Mouse (Mus musculus): ENCODE results near the gene Trpv4. TPM values are rescaled to one million over a fixed set of nuclear protein-coding genes. Genes with fewer than 3 reads are reported as not detected.

The Trpv4 gene
- polyA plus RNA-seq, 1 experiment from 2014 or later: 18.6 TPM

DNA sequence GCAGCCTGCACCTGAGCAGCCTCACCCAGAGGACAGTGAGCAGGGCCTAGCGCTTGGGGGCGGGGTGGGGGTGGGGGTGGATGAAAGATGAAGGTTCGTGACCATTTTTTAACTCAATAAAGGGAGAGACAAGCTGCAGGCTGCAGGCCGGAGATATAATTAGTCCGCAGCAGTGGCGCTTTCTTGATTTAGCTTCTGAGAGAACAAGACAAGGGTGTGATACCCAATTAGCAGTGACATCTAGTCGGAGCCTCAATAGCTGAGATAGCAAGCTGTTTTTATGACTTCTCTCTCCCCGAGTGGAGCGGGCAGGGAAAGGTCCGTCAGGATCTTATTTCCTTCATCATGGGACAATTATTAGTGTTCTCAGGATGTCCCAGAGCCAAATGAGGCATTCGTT is 83.2 kb downstream of the Trpv4 start:
- Histone ChIP-seq H3K27ac (ENCODE audit: low read depth, low read length) (no peak overlapping the region), H3K4me3 (ENCODE audit: low read length) (no peak overlapping the region), H3K4me2 (replicated peaks; ENCODE audit: low read depth, low read length) (no peak overlapping the region), H3K36me3 (ENCODE audit: control insufficient read depth, insufficient read depth, low read length) (no peaks in the 10 kb centered on the region), H3K27me3 (ENCODE audit: control insufficient read depth, insufficient read depth, low read length) (no peaks in the 10 kb centered on the region; the same call in 1 of the 2 replicates), H3K4me1 (ENCODE audit: control insufficient read depth, insufficient read depth, low read length) (peaks cover 49% of the 10 kb centered on the region), H3K9ac (ENCODE audit: low read depth, low read length) (no peak overlapping the region), H3K9me3 (ENCODE audit: control insufficient read depth, low read length) (no peaks in the 10 kb centered on the region)
- WGBS: 28% methylated on average over 11 of the region's 11 CpGs
- ATAC-seq (ENCODE audit: low FRiP score, low TSS enrichment): no peak

DNA sequence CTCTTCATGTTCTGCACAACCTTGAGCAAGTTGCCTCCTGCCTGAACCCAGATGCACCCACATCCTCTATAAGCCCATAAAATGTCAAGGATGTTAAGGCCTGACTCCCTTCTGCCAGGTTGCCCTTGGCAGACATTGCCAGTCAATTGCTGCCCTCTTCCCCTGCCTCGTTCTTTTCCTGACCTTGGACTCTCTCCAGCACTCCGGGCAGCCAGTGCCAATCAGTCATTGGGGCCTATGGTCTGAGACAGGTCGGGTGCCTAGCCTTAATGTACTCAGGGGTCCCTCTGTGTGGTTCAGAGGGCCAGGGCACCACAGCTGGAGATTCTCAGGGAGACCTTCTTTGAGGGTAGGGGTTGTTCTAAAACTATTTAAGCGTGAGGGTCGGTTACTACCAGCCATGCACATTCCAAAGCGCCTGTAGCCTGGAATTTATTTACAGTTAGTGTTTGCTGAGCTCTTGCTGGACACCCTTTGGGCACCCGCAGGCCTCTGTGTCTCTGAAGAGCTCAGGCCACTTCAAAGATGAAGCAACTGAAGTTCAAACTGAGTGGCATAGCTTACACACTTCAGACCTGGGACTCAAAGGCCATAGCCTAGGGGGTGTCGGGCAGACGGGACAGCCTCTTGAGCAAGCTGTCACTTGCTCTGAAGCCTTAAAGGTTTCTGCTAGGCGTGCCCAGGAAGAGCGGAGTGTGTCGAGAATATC is 84.1 kb downstream of the Trpv4 start:
- no peak overlapping the region for H3K27ac ChIP-seq (ENCODE audit: low read depth, low read length)
- no peaks in the 10 kb centered on the region for H3K9me3 ChIP-seq (ENCODE audit: control insufficient read depth, low read length)
- peaks cover 58% of the 10 kb centered on the region for H3K4me1 ChIP-seq (ENCODE audit: control insufficient read depth, insufficient read depth, low read length)
- H3K9ac ChIP-seq (ENCODE audit: low read depth, low read length): no peak overlapping the region
- no peak overlapping the region for H3K4me2 ChIP-seq (replicated peaks; ENCODE audit: low read depth, low read length)
- H3K4me3 ChIP-seq (ENCODE audit: low read length): no peak overlapping the region
- no peaks in the 10 kb centered on the region; the same call in 1 of the 2 replicates for H3K27me3 ChIP-seq (ENCODE audit: control insufficient read depth, insufficient read depth, low read length)
- WGBS: 46% methylated on average over 12 of the region's 12 CpGs
- H3K36me3 ChIP-seq (ENCODE audit: control insufficient read depth, insufficient read depth, low read length): no peaks in the 10 kb centered on the region
- ATAC-seq (ENCODE audit: low FRiP score, low TSS enrichment): no peak

- WGBS: 42% methylated on average over 2 of the region's 2 CpGs
- no peak for ATAC-seq (ENCODE audit: low FRiP score, low TSS enrichment)
- Histone ChIP-seq H3K27ac (ENCODE audit: low read depth, low read length) (no peak overlapping the region), H3K4me3 (ENCODE audit: low read length) (no peak overlapping the region), H3K4me2 (replicated peaks; ENCODE audit: low read depth, low read length) (no peak overlapping the region), H3K9ac (ENCODE audit: low read depth, low read length) (no peak overlapping the region), H3K9me3 (ENCODE audit: control insufficient read depth, low read length) (no peaks in the 10 kb centered on the region), H3K27me3 (ENCODE audit: control insufficient read depth, insufficient read depth, low read length) (no peaks in the 10 kb centered on the region; the same call in 1 of the 2 replicates), H3K36me3 (ENCODE audit: control insufficient read depth, insufficient read depth, low read length) (no peaks in the 10 kb centered on the region), H3K4me1 (ENCODE audit: control insufficient read depth, insufficient read depth, low read length) (peaks cover 66% of the 10 kb centered on the region)
Observed at GRCm38 (mm10) chr5:114572997-114573396, 85.2 kb downstream of the Trpv4 start.

Other genes with a start within 250 kb of the Trpv4 start
- gene Mmab, start 214.4 kb downstream of the Trpv4 start, polyA plus RNA-seq (2014; fragmentation: Nextera tagmentation; extraction: Ambion mirVana): 19.0 and 32.9 TPM in 2 replicates
- 45.0 and 48.3 TPM in 2 replicates for gene Mvk, start 214.2 kb downstream of the Trpv4 start, polyA plus RNA-seq (2014; fragmentation: Nextera tagmentation; extraction: Ambion mirVana)
- gene Fam222a, start 90.4 kb downstream of the Trpv4 start, polyA plus RNA-seq (2014; fragmentation: Nextera tagmentation; extraction: Ambion mirVana): 5.6 and 5.8 TPM in 2 replicates
- 42.6 and 64.5 TPM in 2 replicates for gene Gltp, start 32.6 kb upstream of the Trpv4 start, polyA plus RNA-seq (2014; fragmentation: Nextera tagmentation; extraction: Ambion mirVana)
- 10.0 and 18.5 TPM in 2 replicates for gene Tchp, start 49.3 kb upstream of the Trpv4 start, polyA plus RNA-seq (2014; fragmentation: Nextera tagmentation; extraction: Ambion mirVana)
- 37.0 and 67.9 TPM in 2 replicates for gene Ankrd13a, start 116.3 kb upstream of the Trpv4 start, polyA plus RNA-seq (2014; fragmentation: Nextera tagmentation; extraction: Ambion mirVana)
- 32.8 and 41.7 TPM in 2 replicates for gene Git2, start 117.1 kb upstream of the Trpv4 start, polyA plus RNA-seq (2014; fragmentation: Nextera tagmentation; extraction: Ambion mirVana)
- 128 and 143 TPM in 2 replicates for gene 1500011B03Rik, start 165.0 kb upstream of the Trpv4 start, polyA plus RNA-seq (2014; fragmentation: Nextera tagmentation; extraction: Ambion mirVana)
- gene 4930519G04Rik, start 195.2 kb upstream of the Trpv4 start, polyA plus RNA-seq (2014; fragmentation: Nextera tagmentation; extraction: Ambion mirVana): not detected in 2 replicates
- not detected in 2 replicates for gene Gm9936, start 200.3 kb upstream of the Trpv4 start, polyA plus RNA-seq (2014; fragmentation: Nextera tagmentation; extraction: Ambion mirVana)
- gene Oasl2, start 238.5 kb upstream of the Trpv4 start, polyA plus RNA-seq (2014; fragmentation: Nextera tagmentation; extraction: Ambion mirVana): 2.2 and 4.0 TPM in 2 replicates

Data from kidney, embryonic 14.5 days (tissue).